Mouse (Mus musculus): Measurements from ENCODE around the gene Prelid3b. TPM values are rescaled to one million over a fixed set of nuclear protein-coding genes. Genes with fewer than 3 reads are reported as not detected.

The Prelid3b gene
- polyA plus RNA-seq, 1 experiment from 2014 or later, result 108 TPM

Other genes with a start within 250 kb of the Prelid3b start
- gene Gnas, start 188.8 kb downstream of the Prelid3b start, polyA plus RNA-seq (2015; fragmentation: Nextera tagmentation; extraction: Ambion mirVana), result 1,084 and 1,205 TPM in 2 replicates
- gene Gm20721, start 126.4 kb downstream of the Prelid3b start, polyA plus RNA-seq (2015; fragmentation: Nextera tagmentation; extraction: Ambion mirVana), result 8.8 and 10.5 TPM in 2 replicates
- 123 and 136 TPM in 2 replicates for gene Nelfcd, start 57.3 kb downstream of the Prelid3b start, polyA plus RNA-seq (2015; fragmentation: Nextera tagmentation; extraction: Ambion mirVana)
- 66.1 and 74.5 TPM in 2 replicates for gene Ctsz, start 34.0 kb downstream of the Prelid3b start, polyA plus RNA-seq (2015; fragmentation: Nextera tagmentation; extraction: Ambion mirVana)
- gene Tubb1, start 22.4 kb downstream of the Prelid3b start, polyA plus RNA-seq (2015; fragmentation: Nextera tagmentation; extraction: Ambion mirVana), result 0.98 and 1.5 TPM in 2 replicates
- gene Atp5e, start 9.0 kb downstream of the Prelid3b start, polyA plus RNA-seq (2015; fragmentation: Nextera tagmentation; extraction: Ambion mirVana), result 768 and 784 TPM in 2 replicates
- gene Zfp831, start 170.5 kb upstream of the Prelid3b start, polyA plus RNA-seq (2015; fragmentation: Nextera tagmentation; extraction: Ambion mirVana), result 0.01 TPM in 1 of 2 replicates, not detected in the other

Measured in midbrain, embryonic 13.5 days (tissue).